Mouse (Mus musculus): ENCODE measurements around the gene Ddx5. TPM values are rescaled to one million over a fixed set of nuclear protein-coding genes. Genes with fewer than 3 reads are reported as not detected.
"Not testable (repeated sequence)": the region's sequence is repeated elsewhere in the genome, so short reads cannot be mapped to it uniquely, and the experiment has no call there.

Gene Ddx5
- total RNA-seq, 2 experiments from 2014 or later, result 250 to 296 TPM

- no peak for DNase-seq (ENCODE audit: low spot score)
These were observed 4.9 kb upstream of the Ddx5 start for GRCm38 (mm10) chr11:106793846-106794245.

GRCm38 (mm10) chr11:106789649-106790048 lies 664 bp upstream of the Ddx5 start:
- no peak for DNase-seq (ENCODE audit: low spot score)

GRCm38 (mm10) chr11:106788026-106788774 lies 785 bp downstream of the Ddx5 start:
- peak; percentile 98 for DNase-seq (ENCODE audit: low spot score)

GRCm38 (mm10) chr11:106787131-106788025 lies 1.6 kb downstream of the Ddx5 start:
- DNase-seq (ENCODE audit: low spot score), result peak; percentile 93

- DNase-seq (ENCODE audit: low spot score), result no peak
These were observed 3.9 kb downstream of the Ddx5 start for GRCm38 (mm10) chr11:106785043-106785442.

GRCm38 (mm10) chr11:106784476-106784875 lies 4.5 kb downstream of the Ddx5 start:
- DNase-seq (ENCODE audit: low spot score), result no peak

- DNase-seq (ENCODE audit: low spot score), result no peak
These were observed 5.9 kb downstream of the Ddx5 start for GRCm38 (mm10) chr11:106782841-106783764.

- DNase-seq (ENCODE audit: low spot score), result not testable (repeated sequence)
These were observed 6.7 kb downstream of the Ddx5 start for GRCm38 (mm10) chr11:106782271-106782670.

- no peak for DNase-seq (ENCODE audit: low spot score)
These were observed 8.3 kb downstream of the Ddx5 start for GRCm38 (mm10) chr11:106780590-106781220.

GRCm38 (mm10) chr11:106780089-106780425 lies 8.9 kb downstream of the Ddx5 start:
- no peak for DNase-seq (ENCODE audit: low spot score)

- DNase-seq (ENCODE audit: low spot score), result peak; percentile 89
These were observed 9.4 kb downstream of the Ddx5 start, which contains the start of gene Polg2 for GRCm38 (mm10) chr11:106779388-106780088. TSS of gene Polg2 (minus strand) at chr11:106779537.

- no peak for DNase-seq (ENCODE audit: low spot score)
These were observed 10.2 kb downstream of the Ddx5 start for GRCm38 (mm10) chr11:106778589-106779387.

- DNase-seq (ENCODE audit: low spot score), result no peak
These were observed 10.9 kb downstream of the Ddx5 start for GRCm38 (mm10) chr11:106778132-106778531.

- no peak for DNase-seq (ENCODE audit: low spot score)
These were observed 11.6 kb downstream of the Ddx5 start for GRCm38 (mm10) chr11:106777395-106777794.

GRCm38 (mm10) chr11:106776960-106777359 lies 12.0 kb downstream of the Ddx5 start:
- DNase-seq (ENCODE audit: low spot score), result no peak

GRCm38 (mm10) chr11:106773061-106773460 lies 15.9 kb downstream of the Ddx5 start:
- no peak for DNase-seq (ENCODE audit: low spot score)

GRCm38 (mm10) chr11:106770195-106770974 lies 18.6 kb downstream of the Ddx5 start:
- DNase-seq (ENCODE audit: low spot score), result no peak

- no peak for DNase-seq (ENCODE audit: low spot score)
These were observed 21.5 kb downstream of the Ddx5 start for GRCm38 (mm10) chr11:106767516-106767915.
